Mouse (Mus musculus) heart, postnatal 10 days (tissue): Measurements from ENCODE around the gene Fam19a5. TPM values are rescaled to one million over a fixed set of nuclear protein-coding genes. Genes with fewer than 3 reads are reported as not detected.

ENCODE experiments used
- DNase-seq, 2 experiments: peaks; one replicate each; pipeline ENCODE4 v3.0.0; 2021
- intact Hi-C: fragments of 180-260 bp; cut with DNase I; formaldehyde crosslinking; loops from one replicate; pipeline ENCODE4 v1.15.1; 2025
- total RNA-seq, 2 experiments: library from RNA; stranded (reverse); gene quantifications; 2 replicates each; pipeline ENCODE4 v1.2.3; 2021

The Fam19a5 gene
- 1 to 10 TPM; 1.5 to 1.8 TPM for total RNA-seq

DNA sequence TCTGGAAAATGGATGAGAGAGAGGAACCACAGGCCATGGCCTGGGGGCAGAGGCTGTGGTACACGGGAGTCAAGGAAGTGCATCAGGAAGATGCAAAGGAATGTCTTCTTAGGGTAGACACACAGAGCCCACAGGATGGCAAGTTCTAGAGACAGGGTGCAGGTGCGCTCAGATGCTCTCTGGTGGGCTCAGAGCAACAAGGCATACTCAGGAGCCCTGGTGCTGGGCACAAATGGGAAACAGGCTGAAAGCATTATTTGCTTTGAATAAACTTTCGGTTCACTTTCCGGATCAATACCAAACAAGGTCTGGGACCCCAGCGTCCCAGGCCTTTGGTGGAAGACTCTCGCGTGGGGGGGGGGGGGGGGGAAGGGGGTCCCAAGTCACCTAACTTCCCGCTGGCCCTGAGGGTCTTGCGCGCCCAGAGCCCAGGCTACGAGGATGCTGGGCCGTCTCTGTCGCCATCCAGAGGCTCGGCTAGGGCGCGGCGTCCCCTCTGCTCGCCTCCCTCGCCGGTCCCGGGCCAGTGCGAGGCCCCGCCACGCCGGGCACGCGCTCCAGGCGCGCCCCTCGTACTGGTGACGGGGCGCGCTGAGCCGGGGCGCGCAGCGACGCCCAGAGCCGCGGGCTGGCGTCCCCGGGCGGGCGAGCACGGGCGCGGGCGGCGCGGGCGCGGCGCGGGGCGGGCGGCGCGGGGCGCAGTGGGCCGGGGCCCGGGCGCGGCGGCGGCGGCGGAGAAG lies at the start of gene Fam19a5:
TSS of gene Fam19a5 (plus strand) at position 701 of the 740 bp plus-strand sequence.
- intact Hi-C loops, result loop anchor here (10.0 kb wide), 2 partner anchors 179 to 1139 kb away; no protein-coding TSS in a partner anchor
- no peak for DNase-seq

DNA sequence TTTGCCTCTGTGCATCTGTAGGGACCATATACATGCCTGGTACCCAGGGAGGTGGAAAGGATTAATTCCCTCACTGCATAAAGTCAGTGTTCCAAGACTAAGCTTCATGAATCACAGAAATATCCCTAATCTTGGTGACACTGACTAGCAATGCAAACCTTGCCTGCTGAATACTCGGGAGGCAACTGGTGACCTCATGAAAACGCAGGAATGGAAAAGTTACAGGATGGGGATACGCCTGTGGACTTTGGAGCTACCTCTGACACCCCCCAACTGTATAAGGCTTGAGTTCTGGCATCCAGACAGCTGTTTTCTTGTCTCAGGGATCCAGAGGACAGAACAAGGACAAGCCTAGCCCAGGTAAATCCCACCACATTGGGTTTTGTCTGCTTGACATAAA lies 42.4 kb upstream of the Fam19a5 start:
- intact Hi-C loops, result no loop called here
- no peak for DNase-seq

DNA sequence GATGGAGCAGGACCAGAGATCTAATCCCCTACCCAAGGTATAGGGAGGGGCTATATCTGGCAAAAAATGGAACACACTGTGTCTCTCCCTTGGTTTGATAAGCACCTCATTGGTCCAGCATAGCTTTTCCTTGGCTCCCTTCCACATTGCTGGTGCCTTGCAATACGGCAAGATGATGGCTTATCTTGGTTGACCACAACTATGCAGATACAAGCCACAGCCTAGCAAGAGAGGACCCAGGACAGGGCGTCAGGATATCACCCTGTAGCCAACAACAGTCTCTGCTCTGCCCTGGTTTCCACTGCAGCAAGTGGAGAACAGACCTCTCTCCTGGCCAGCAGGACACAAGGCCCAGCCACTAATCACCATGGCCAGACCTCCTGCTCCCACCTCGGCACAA lies 36.8 kb upstream of the Fam19a5 start:
- intact Hi-C loops, result no loop called here
- no peak for DNase-seq

DNA sequence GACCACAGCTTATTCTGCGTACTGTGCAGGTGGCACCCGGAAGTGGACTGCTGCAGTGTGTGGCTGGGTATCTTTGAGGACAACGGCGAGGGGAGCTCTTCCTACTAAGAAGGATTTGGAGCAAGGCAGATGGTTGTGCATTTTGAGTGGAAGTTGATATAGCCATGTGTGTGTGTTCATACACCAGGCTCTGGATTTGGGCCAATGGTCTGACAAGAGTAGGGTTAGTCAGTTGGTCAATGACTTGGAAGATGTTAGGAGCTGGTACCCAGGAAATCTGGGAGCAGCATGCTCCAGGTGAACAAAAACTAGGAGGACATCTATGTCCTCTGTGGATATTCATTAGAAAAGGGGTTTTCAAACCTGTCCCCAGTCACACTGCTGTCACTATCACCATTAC lies 33.2 kb upstream of the Fam19a5 start:
- DNase-seq, result no peak
- intact Hi-C loops, result no loop called here

DNA sequence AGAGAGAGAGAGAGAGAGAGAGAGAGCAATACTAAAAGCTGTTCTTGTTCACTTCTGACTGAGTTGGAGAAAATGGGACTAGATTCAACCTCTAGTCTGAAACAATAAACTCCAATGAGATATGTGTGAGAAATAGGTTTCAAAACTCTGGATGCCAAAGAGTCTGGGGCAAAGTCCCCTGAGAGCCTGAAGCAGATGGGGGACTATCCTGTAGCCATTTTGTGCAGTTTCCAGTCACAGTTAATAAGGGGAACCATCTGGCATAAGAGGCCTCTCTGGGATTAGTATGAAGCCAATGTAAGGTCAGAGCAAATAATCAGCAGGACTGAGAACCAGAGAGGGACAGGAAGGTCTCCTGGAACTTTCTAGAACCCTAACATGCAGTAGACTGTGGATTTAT lies 25.9 kb upstream of the Fam19a5 start:
- DNase-seq, result no peak
- intact Hi-C loops, result no loop called here

DNA sequence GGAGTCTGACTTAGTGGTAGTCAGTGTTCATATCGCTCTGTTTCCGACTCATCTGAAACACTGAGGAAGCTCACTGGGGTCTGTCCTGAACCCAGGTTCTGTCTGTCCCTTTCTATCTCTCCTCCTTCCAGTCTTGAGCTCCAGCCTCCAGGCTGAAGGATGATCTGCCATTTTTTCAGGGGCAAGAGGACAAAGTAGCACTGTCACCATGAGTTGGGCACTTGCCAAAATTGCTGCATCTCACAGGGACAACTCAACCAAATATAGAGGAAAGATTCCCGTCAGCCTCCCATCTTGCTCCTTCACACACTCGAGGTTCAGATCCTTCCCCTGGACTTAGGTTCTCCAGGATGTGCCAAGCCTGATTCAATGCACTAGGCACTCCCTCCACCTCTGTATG lies 14.8 kb upstream of the Fam19a5 start:
- DNase-seq, result no peak
- intact Hi-C loops, result no loop called here

DNA sequence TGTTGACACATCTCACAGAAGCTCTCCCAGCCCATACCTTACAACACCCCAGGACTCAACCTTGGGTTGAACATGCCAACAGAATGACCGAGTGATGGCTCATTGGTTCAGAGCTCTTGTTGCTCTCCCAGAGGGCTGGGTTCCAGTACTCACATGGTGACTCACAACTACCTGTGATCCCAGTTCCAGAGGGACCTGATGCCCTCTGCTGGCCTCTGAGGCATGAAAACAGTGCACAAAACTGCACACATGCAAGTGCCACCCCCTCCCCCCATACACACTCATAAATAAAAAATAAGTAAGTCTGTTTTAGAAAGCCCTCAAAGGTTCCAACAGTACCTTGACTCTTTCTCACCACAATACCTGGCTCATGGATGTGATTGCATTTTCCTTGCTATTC lies 2.4 kb upstream of the Fam19a5 start:
- intact Hi-C loops, result loop anchor here (10.0 kb wide), 2 partner anchors 177 to 1137 kb away; no protein-coding TSS in a partner anchor
- no peak for DNase-seq

DNA sequence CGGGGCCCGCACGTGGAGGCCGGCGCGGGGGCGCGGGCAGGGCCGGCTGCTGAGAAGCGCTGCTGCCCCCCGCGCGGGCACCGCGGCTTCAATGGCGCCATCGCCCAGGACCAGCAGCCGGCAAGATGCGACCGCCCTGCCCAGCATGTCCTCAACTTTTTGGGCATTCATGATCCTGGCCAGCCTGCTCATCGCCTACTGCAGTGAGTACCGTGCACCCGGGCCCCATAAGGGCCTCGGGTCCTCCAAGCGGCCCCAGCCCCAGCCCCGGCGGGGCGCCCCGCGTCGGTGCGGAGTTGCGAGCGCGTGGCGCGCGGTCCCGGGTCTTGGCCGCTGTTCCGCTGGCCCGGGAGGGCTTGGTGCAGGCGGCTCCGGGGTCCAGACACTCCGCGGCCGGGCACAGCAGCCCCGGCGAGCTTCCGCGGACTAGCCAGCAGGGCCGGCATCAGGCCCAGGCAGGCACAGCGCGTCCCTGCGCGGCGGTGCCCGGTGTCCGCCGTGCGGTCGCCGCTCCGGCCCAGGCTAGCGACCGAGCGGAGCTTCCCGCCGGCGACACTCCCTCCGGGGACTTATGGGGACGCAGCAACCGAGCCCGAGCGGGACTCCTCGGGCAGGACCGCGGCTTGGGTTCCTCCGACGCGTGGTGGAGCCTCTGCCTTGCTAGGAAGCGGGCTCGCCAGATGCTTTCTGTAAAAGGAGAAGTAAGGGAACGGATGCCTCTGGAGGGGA lies 466 bp downstream of the Fam19a5 start:
- intact Hi-C loops, result loop anchor here (10.0 kb wide), 2 partner anchors 180 to 1140 kb away; no protein-coding TSS in a partner anchor
- peak; percentile 30 to 38 for DNase-seq

DNA sequence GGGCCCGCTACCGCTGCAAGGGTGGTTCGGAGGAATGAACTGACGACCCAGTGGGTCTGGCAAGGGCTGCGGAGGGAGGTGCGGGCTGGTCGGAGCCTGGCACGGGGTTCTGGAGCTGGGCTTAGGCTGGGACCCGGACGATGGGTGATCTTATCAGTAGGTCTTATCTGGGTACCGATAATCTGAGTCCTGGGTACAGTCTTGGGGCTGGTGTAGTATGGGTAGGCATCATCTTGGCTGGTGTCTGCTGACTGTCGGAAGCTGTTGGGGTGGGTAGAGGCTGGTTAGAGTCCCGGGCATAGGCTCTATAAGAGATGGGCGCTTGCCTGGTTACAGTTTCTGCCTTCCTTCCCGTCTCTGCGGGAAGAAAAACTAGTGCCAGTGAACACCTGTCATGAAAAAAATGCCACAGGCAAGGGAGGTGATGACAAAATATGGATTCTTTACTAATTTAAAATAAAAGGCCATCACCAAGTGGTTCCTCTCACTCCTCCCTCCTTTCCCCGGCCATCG lies 1.1 kb downstream of the Fam19a5 start:
- no peak for DNase-seq
- intact Hi-C loops, result loop anchor here (10.0 kb wide), 2 partner anchors 180 to 1140 kb away; no protein-coding TSS in a partner anchor

DNA sequence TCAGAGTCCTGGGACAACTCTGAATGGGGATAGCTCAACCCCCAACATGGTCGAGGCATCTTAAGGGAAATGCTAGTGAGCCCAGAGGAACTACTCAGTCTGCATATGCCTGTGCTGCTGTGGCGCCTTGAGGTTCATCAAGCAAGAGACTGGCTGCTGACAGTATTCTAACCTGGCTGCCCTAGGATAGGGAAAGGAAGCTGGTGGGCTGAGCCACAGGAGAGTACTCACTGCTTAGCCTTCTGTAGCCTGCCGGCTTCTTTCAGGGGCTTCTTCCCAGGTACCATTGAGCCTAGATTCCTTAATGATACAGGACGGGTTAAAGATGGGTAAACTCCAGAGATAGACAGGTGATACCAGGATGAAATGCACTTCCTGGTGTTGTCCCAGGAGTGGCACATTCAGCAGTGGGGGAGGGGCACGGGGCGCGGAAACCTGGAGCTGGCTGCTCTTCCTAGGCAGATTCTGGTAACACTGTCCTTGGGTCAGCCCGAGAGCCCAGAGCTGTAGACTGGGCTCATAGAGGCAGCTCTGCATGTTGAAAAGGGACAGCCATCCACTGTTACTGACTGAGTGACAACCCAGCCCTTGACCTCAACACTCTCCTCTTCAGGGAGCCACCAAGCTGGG lies 1.7 kb downstream of the Fam19a5 start:
- no peak for DNase-seq
- intact Hi-C loops, result loop anchor here (10.0 kb wide), 2 partner anchors 181 to 1141 kb away; no protein-coding TSS in a partner anchor

DNA sequence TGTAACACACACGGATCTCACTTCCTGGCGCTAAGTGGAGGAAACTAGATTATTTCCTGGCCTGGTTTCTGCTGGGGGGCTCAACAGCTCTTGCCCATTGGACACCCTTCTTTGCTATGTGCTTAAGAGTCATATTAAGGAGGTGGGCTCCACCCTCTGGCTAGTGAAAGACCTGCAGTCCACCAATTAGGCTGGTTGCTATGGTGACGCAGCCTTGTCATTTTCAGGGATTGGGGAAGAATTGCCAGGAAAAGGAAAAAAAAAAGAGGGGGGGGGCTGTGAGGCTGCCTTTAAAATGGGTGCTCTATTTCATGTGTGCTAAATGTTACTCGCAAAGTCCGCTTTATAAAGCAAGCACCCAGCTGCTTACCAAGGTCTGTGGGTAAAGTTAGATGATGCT lies 2.9 kb downstream of the Fam19a5 start:
- DNase-seq, result peak; percentile 9
- intact Hi-C loops, result loop anchor here (10.0 kb wide), 2 partner anchors 182 to 1142 kb away; no protein-coding TSS in a partner anchor

DNA sequence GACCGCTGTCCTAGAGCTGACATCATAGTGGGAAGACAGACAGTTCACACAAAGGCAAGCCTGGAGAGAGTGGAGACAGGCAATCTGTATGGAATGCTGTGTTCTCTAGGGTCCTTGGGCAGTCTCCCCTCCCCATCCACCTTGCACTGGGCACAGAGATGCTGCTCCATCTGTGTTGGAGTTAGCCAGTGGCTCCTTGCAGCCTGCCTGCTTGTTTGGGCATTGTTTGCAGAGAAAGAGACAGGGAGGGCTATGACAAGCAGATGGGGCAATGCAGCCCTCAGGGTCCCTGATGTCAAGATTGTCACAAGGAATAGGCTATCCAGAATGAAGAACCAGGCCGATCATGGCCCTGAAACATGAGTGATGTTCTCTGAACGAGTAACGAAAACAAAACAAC lies 5.6 kb downstream of the Fam19a5 start:
- DNase-seq, result no peak
- intact Hi-C loops, result loop anchor here (10.0 kb wide), 2 partner anchors 185 to 1145 kb away; no protein-coding TSS in a partner anchor

DNA sequence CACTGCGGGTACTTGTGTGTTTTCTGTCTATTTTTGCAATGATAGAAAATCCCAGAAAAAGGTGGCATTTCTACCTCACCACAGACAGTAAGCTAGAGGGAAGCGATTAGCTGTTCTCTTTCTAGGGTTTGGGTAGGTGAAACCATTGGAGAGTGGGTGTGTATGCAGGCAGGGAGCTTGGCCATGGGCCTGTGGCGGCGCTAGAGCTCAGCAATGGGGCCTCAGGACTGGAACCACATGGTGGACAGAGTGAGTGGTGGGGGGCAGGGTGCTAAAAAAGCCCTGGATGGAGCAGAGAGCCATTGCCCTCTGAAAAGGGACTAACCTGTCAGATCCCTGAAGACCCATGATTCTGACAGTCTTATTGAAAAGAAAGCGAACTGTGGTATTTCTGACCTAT lies 6.7 kb downstream of the Fam19a5 start:
- DNase-seq, result no peak
- intact Hi-C loops, result no loop called here

DNA sequence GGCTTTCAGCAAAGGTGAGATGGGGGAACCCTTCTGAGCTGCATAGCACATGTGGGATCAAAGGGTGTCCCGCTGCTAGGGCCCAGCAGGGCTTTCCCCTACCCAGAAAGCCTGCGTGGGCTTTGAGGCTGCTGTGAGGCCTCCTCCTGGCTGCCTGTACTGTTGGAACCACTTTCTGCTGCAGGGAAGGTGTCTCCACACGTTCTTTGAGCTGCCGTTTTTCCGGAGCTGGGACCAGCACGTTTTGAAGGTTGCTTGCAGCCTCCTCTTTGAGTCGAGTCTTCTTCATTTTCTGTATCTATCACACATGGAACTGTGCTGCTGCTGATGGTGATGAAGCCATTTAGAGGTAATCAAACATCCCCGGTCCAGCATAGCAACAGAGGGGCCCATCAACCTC lies 7.5 kb downstream of the Fam19a5 start:
- intact Hi-C loops, result no loop called here
- DNase-seq, result no peak

DNA sequence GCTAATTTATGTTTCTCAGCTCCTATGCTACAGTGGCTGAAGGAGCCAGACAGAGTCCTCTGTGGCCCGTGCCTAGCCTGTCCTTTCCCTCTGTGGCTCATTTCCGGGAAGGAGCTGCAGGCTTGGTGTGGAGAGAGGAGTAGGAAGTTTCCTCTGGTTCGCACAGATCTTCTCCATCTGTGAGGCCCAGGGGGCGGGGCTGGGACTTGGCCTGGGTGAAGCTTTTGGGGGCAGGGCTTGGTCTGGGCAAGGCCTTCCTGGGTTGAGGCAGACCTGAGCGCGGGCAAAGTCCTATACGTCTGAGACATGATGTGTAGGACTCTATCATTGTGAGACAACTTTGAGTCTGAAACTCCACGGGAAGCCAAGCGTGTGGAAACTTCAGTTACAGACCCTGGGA lies 11.7 kb downstream of the Fam19a5 start:
- intact Hi-C loops, result no loop called here
- no peak for DNase-seq

DNA sequence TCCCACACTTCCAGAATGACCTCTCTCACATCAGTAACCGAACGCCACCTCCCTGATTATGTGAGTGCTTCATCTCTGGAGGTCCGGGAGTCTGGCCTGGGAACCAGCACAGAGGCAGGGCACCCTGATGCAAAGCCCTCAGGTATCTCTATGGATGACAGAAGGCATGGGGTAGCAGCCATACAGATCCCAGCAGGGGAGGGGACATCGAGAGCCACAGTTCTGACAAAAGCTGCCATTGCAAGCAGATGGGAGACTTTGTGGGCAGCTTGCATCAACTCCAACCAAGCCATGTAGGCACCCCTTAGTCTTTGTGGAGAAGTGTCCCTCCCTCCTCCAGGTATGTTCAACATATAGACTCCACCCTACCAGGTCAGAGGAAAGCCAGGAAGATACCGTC lies 20.2 kb downstream of the Fam19a5 start:
- intact Hi-C loops, result no loop called here
- DNase-seq, result no peak

DNA sequence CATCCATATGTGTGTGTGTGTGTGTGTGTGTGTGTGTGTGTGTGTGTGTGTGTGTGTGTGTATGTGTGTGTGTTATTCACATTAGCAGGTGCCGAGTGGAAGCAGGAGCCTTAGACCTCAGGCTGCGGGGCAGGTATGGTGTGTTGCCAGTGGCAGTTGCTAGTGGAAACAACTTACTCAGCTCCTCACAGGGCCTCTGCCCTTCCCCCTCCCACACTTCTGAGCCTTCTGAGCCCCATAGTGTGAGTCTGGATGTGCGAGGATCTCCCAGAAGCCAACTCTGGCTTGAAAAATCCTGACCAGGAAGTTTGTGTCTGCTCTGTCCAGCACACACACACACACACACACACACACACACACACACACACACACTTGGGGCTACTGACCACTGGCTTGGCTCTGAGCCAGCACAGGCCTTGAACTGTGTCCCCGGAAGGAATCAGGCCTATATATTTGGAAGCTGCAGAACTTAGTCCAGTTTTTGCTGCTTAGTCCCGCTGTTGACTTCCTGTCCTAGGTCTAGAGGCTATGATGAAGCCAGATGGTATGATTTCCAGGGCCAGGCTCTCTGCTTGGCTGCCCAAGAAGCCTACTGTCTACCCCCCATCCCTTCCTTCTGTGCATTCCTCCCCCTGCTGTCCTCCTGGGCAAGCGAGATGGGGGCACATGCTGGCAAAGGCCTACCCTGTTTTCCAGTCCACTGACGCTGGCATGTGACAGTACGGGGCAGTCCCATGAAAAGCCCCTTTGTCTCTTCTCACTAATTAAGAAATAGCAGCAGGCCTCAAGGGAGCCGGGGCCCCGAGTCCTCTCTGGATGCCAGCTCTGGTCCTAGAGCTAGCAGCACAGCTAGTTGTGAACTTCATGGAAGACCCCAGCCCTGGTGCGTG lies 22.2 kb downstream of the Fam19a5 start:
- intact Hi-C loops, result no loop called here
- no peak for DNase-seq

DNA sequence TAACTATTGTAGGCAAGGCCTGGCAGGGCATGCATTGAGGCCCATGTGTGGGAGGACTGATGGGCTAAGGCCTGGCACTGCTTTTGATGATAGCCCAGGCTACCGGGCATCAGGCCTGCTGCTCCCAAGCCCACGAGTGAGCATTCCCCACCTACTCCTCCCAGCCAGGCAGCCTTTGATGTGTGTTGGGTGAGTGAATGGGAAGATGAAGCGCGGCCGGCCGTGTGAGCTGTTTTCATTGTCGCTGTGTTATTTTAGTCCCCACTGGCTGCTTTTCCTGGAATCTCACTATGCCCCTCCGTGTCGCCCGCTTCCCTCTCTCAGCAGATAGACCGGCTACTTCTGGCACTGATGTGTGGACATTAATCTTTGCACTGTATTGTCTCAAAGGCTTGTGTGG lies 26.1 kb downstream of the Fam19a5 start:
- intact Hi-C loops, result no loop called here
- no peak for DNase-seq

DNA sequence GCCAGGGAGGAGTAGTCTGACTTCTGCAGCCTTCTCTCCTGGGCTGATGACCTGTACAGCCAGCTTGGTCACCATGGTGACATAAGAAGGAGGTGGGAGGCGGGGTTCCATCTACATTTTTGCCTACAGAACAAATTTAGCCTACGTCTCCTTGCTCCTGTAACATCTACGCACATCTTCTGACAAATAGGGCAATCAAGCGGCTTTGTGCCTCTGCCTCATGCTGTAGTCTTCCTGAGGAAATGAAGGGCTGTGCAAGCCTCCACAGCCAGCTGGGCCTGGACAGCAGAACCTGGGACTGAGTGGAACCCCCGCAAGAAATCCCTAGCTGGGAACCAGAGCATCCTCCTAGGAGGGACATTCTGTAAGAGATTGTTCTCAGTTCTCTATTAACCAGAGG lies 35.8 kb downstream of the Fam19a5 start:
- no peak for DNase-seq
- intact Hi-C loops, result no loop called here

DNA sequence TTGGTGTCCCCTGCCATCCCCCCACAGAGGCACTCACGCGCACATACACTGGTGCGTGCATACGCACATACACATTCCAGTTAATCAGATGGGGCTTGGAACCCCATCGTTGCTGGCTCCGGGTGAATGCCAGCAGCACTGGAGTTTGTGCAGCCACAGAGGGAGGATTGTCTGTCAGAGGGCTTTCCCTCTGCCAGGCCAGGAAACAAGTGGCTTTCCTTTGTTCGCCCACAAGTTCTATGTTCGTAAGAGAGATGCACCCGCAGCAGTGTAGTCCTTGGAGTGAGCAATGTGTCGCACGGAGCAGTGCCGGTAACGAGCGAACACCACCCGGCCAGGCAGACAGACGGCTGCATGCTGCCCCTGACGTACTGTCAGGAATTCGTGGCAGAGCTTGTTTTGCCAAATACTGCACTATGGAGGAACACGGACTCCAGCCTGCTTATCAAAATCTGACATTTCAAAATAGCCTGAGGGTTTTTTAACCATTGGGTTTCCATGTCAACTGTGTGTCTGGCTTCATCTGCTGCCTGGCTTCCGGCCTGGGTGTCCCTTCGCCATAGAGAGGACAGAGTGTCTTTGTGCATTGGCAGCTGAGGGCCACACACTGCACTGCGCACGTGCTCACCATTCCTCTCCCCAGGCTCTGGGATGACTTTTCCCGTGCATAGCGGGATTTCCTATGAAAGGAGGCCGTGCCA lies 40.0 kb downstream of the Fam19a5 start:
- DNase-seq, result no peak
- intact Hi-C loops, result no loop called here
